Mouse (Mus musculus) ES-E14 (cell line): Measurements from ENCODE around the gene Stn1. TPM values are rescaled to one million over a fixed set of nuclear protein-coding genes. Genes with fewer than 3 reads are reported as not detected.

Experiments used
- DNase-seq: peaks from one replicate; pipeline ENCODE4 v3.0.0-alpha.2; 2013; ENCODE audit warnings: low read depth, low spot score
- H3K27ac ChIP-seq: 2 replicates; pipeline ENCODE4 v1.5.1; 2012; ENCODE audit warnings: low read depth, mild to moderate bottlenecking, low read length, moderate library complexity, mixed read lengths; ENCODE audit not compliant: poor library complexity, insufficient read depth, severe bottlenecking
- H3K36me3 ChIP-seq: 2 replicates; pipeline ENCODE4 v1.6.1; 2012; ENCODE audit warnings: mild to moderate bottlenecking, low read length, moderate library complexity, mixed read lengths; ENCODE audit not compliant: control insufficient read depth, poor library complexity, insufficient read depth, severe bottlenecking
- H3K4me1 ChIP-seq, 2 experiments: fragments of 150-350 bp in 1 of 2; sonication (generic) in 1 of 2; 2 replicates each; pipeline ENCODE4 v1.6.1; 2012; ENCODE audit warnings: low read length in 2 of 2, mild to moderate bottlenecking in 1 of 2, mixed read lengths in 1 of 2; ENCODE audit not compliant: control insufficient read depth in 2 of 2, insufficient read depth in 2 of 2, poor library complexity in 1 of 2
- H3K4me3 ChIP-seq, 2 experiments: fragments of 150-350 bp in 1 of 2; sonication (generic) in 1 of 2; 2 replicates each; pipeline ENCODE4 v1.5.1; 2012; ENCODE audit warnings: low read length in 2 of 2, low read depth in 1 of 2, mild to moderate bottlenecking in 1 of 2, mixed read lengths in 1 of 2; ENCODE audit not compliant: insufficient read depth in 1 of 2, poor library complexity in 1 of 2, severe bottlenecking in 1 of 2
- H3K9ac ChIP-seq: 2 replicates; pipeline ENCODE4 v1.6.1; 2012; ENCODE audit warnings: low read depth, mild to moderate bottlenecking, low read length, mixed read lengths; ENCODE audit not compliant: poor library complexity, insufficient read depth, severe bottlenecking
- H3K9me3 ChIP-seq: fragments of 150-350 bp; sonication (generic); 2 replicates; pipeline ENCODE4 v1.6.1; 2012; ENCODE audit warnings: low read depth, mild to moderate bottlenecking, low read length; ENCODE audit not compliant: control insufficient read depth, insufficient read depth
- CHD2 ChIP-seq: IDR thresholded peaks from 2 replicates; pipeline ENCODE4 v1.6.1; 2014; ENCODE audit warnings: mild to moderate bottlenecking, low read depth, low read length, inconsistent platforms
- HCFC1 ChIP-seq: IDR thresholded peaks from 2 replicates; pipeline ENCODE4 v1.6.1; 2012; ENCODE audit warnings: low read length, inconsistent platforms, borderline replicate concordance; ENCODE audit not compliant: insufficient read depth
- MAFK ChIP-seq: IDR thresholded peaks from 2 replicates; pipeline ENCODE4 v1.6.1; 2014; ENCODE audit warnings: mild to moderate bottlenecking, low read depth, low read length, inconsistent platforms; ENCODE audit not compliant: insufficient read depth
- ZC3H11A ChIP-seq: IDR thresholded peaks from 2 replicates; pipeline ENCODE4 v1.6.1; 2012; ENCODE audit warnings: low read depth, mild to moderate bottlenecking, inconsistent platforms, low read length, borderline replicate concordance
- ZNF384 ChIP-seq: IDR thresholded peaks from 2 replicates; pipeline ENCODE4 v1.6.1; 2012; ENCODE audit warnings: low read depth, low read length, inconsistent platforms
- in situ Hi-C, 2 experiments: fragments of 600-800 bp; cut with MboI; formaldehyde crosslinking; loops; one replicate each; pipeline ENCODE4 v1.15.1; 2025; ENCODE audit warnings: low sequenced_read_pairs in 2 of 2, inconsistent platforms in 1 of 2; ENCODE audit not compliant: unreplicated experiment in 2 of 2
- total RNA-seq: library from RNA; depleted of rRNA; stranded (reverse); fragments of 300-350 nt; gene quantifications from 2 replicates; pipeline ENCODE4 v1.2.3, GENCODE M21; 2012

Gene Stn1
- total RNA-seq, 1 experiment: 22.9 TPM

- in situ Hi-C loops: no loop called here
- Histone ChIP-seq H3K4me3 (peak overlapping the region; percentile 80 to 82), H3K36me3 (0 out of 2 replicates have a peak, but pooled peaks cover 2% of the 10 kb centered on the region), H3K4me1 (peaks cover 6 to 13% of the 10 kb centered on the region in 2 experiments; a peak in 3 of 4 replicates), H3K9me3 (no peaks in the 10 kb centered on the region), H3K27ac (peak overlapping the region; percentile 63; the same call in 1 of the 2 replicates), H3K9ac (peak overlapping the region; percentile 91)
- peak; percentile 99 for DNase-seq
- TF ChIP-seq ZNF384: no peak
- no peak for TF ChIP-seq HCFC1
- TF ChIP-seq CHD2: peak; percentile 93
- no peak for TF ChIP-seq MAFK
- no peak for TF ChIP-seq ZC3H11A
Measured at GRCm38 (mm10) chr19:47536521-47537299, 597 bp downstream of the Stn1 start.

GRCm38 (mm10) chr19:47534131-47534530 is 3.2 kb downstream of the Stn1 start:
- in situ Hi-C loops: no loop called here
- Histone ChIP-seq H3K4me3 (no peak overlapping the region), H3K36me3 (peaks cover 5% of the 10 kb centered on the region; the same call in 1 of the 2 replicates), H3K4me1 (peaks cover 4 to 11% of the 10 kb centered on the region in 2 experiments; a peak in 3 of 4 replicates), H3K27ac (no peak overlapping the region), H3K9ac (no peak overlapping the region), H3K9me3 (no peaks in the 10 kb centered on the region)
- DNase-seq: no peak
- TF ChIP-seq ZNF384: no peak
- TF ChIP-seq ZC3H11A: no peak
- TF ChIP-seq HCFC1: no peak
- TF ChIP-seq MAFK: no peak
- no peak for TF ChIP-seq CHD2

GRCm38 (mm10) chr19:47532449-47532848 is 4.9 kb downstream of the Stn1 start:
- Histone ChIP-seq H3K36me3 (peaks cover 8% of the 10 kb centered on the region; the same call in 1 of the 2 replicates), H3K27ac (no peak overlapping the region), H3K9me3 (no peaks in the 10 kb centered on the region), H3K4me1 (peaks cover 4% of the 10 kb centered on the region in 2 experiments; a peak in 2 of 4 replicates), H3K4me3 (no peak overlapping the region), H3K9ac (no peak overlapping the region)
- peak; percentile 40 for DNase-seq
- in situ Hi-C loops: no loop called here
- no peak for TF ChIP-seq HCFC1
- TF ChIP-seq ZNF384: no peak
- no peak for TF ChIP-seq MAFK
- TF ChIP-seq CHD2: no peak
- 0 out of 2 replicates have a peak, but pooled peaks have one; percentile 21 for TF ChIP-seq ZC3H11A

DNA sequence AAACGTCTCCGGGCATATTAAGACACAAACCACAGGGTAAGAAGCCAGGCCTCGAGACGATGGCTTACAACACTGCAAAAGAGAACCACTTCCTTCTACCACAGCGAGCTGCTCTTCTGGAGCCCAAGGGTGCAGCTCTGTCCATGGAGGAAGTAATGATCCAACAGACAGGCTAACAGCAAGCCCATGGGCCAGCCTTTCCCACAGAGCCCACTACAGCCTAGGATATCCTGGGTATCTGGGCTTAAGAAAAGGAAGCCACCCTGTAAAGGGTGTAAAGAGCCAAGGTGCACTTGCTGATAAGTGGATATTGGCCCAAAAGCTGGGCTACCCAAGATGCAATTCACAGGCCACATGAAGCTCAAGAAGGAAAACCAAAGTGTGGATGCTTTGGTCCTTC is 6.0 kb downstream of the Stn1 start:
- H3K9ac ChIP-seq: no peak overlapping the region
- in situ Hi-C loops: no loop called here
- H3K36me3 ChIP-seq: peaks cover 9% of the 10 kb centered on the region; the same call in 1 of the 2 replicates

More for the DNA sequence above, 6.0 kb downstream of the Stn1 start:
- TF ChIP-seq ZC3H11A (no peak), CHD2 (no peak), MAFK (no peak), HCFC1 (no peak), ZNF384 (no peak)
- peaks cover 3 to 5% of the 10 kb centered on the region in 2 experiments; a peak in 3 of 4 replicates for H3K4me1 ChIP-seq
- no peak overlapping the region for H3K27ac ChIP-seq
- no peak for DNase-seq
- H3K9me3 ChIP-seq: no peaks in the 10 kb centered on the region
- H3K4me3 ChIP-seq: no peak overlapping the region
